Mouse (Mus musculus) right cerebral cortex, postnatal 25 days (tissue): ENCODE data around the gene Tmem106b.

ENCODE experiments used
- DNase-seq: peaks from one replicate; pipeline ENCODE4 v3.0.0; 2022

Tmem106b gene

GRCm38 (mm10) chr6:13069302-13070146 lies at the start of gene Tmem106b:
Tmem106b (plus strand) TSS chr6:13069759.
- peak; percentile 95 for DNase-seq

DNA sequence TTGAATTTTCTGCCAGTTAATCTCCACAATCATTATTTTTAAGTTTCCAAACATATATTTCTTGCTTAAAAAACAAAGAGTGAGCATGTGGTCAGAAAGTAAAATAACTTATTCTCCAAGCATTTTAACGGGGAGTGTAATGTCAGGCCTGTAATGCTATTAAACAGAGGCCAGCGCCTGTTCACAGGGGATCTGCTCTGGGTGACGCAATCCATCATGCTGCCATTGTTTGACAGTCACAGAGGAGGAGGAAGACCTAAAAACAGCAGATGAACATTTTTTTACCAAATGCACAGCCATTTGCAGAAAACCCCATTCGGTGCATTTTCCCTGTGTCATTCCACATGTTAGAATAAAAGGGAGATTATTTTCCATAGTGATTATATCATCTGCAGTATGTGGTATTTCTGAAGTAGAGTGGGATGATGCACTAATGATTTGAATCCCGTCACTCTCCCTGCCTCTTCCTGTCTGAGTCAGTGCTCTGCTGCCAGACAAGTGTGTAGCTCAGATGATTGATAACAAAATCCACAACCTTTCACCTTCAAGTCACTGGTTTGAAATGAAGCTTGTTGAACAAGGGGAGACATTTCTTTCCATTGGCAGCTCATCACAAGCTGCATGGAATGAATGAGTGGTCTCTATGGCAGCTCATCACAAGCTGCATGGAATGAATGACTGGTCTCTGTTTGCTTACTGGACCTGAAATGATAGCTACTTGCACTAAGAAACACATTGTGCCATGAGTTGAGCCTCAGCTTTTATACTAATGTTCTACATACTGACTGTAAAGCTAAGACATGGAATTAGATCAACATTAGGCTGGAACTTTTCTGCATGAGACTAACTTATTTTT lies 48.1 kb upstream of the Tmem106b start:
- DNase-seq: no peak

GRCm38 (mm10) chr6:13030558-13030957 lies 39.0 kb upstream of the Tmem106b start:
- DNase-seq: no peak

GRCm38 (mm10) chr6:13030961-13031360 lies 38.6 kb upstream of the Tmem106b start:
- DNase-seq: peak; percentile 6

DNA sequence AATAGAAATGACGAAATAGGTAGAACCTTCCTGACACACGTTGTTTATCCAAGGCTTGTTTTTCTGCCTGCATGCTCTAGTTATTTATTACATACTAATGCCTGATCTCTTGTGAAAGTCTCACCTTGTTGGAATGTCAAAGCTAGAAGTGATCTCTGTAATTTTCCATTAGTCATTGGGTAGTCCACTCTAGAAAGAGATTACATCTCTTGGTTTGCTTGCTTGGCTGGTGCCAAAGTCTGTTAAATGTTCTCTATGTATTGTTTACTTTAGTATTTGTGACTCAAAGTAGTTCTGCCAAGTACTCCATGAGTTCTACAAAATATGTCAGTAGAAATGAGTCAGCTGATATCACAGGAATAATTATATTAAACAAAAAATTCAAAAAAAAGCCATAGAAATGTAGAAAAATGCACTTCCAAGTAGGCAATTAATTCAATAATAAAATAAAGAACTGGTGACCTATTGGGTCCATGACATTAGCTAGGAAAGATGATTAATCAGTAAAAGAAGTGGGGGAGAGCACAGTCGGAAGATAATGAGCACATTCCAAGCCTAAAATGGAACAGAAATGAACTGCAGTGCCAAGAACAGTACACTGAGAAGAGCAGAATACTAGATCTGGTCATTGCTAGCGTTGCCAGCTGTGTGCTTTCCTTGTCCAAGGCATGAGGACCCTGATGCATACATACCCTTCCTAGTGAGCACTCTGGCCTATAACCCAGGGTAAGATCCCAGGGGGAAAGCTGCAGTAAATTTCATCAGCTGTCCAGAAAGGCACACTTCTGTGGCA lies 17.0 kb upstream of the Tmem106b start:
- no peak for DNase-seq

DNA sequence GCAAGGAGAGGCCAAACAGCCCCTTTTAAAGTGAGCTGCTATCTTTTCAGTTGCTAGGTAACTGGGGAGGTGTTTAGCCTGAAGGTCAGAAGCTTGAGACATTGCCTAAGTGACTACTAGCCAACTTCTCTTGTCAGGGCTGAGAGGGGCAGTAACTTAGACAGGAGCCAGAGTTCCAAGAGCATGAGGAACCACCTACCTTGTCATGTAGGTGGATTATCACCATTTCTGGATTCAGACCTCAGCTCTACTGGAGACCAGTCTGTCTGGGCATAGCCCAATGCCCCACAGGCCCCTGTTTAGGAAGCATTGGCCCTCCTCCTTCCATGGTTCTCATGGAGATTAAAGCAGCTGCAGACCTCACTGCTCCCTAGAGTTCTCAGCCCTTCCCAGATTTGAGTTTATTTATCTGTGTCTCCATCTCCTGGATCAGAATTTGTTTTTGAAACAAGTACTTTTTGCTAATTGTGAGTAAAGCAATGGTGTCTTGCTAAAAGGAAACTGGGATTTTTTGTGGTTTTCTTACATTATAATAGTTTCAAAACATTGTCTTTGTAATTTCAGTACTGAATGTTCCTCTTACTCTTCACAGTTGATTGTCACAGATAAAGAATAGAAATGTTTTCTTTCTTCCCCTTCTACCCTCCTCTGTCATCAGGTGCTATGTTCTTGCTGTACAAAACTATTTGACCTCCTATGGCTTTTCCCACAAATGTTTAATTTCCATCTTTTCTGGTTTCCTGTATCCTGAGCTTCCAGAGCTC lies 8.1 kb upstream of the Tmem106b start:
- no peak for DNase-seq

- DNase-seq: no peak
Measured at GRCm38 (mm10) chr6:13062063-13062462, 7.5 kb upstream of the Tmem106b start.

- no peak for DNase-seq
Measured at GRCm38 (mm10) chr6:13062691-13063255, 6.8 kb upstream of the Tmem106b start.

DNA sequence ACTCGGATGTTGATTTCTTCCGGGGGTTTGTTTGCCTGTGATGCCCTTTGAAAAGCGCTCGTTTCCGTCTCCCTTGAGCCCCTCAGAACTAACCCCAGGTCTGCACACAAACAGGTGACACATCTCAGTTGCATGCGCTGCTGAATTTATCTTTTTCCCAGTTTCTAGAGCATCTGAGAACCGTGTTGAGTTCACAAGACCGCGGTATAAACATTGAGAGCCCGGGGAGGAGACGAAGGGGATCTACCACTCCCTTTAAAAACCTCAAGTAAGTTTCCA lies 527 bp downstream of the Tmem106b start:
- no peak for DNase-seq

DNA sequence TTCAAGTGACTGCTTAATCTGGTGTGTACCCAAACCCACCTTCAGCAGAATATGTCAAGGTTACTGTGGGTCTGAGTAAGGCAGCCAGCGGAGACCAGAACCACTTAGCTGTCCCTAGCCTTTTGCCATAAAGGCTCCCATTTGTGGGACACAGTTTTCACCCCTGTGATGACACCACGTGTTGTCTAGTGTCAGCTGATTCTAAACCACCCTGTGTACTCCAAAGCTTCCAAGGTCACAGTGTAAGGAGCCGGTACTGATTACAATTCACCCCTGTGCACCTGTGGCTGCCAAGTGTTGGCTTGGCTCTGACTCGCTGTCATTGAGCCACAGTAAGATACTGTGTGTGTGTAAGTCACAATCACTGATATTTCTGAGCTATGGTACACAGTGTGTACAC lies 926 bp downstream of the Tmem106b start:
- no peak for DNase-seq

- DNase-seq: no peak
Measured at GRCm38 (mm10) chr6:13073036-13073435, 3.5 kb downstream of the Tmem106b start.

- no peak for DNase-seq
Measured at GRCm38 (mm10) chr6:13073876-13074275, 4.3 kb downstream of the Tmem106b start.

DNA sequence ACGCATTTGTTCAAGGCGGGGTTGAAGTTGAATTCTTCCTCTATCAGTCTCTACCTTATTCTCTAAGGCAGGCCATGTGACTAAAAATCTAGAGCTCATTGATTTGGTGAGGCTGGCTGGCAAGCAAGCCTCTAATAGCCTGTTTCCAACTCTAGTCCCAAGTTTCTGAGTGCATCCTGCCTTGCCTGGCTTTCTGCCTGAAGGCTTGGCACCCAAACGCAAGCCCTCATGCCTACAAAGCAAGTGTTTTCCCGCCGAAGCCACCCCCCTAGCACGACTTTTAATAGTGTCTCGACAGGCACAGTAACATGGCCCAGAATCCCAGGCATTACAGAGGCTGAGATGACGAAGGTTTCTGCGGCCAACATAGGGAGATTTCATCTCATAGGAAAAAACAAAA lies 13.3 kb downstream of the Tmem106b start:
- peak; percentile 34 for DNase-seq

DNA sequence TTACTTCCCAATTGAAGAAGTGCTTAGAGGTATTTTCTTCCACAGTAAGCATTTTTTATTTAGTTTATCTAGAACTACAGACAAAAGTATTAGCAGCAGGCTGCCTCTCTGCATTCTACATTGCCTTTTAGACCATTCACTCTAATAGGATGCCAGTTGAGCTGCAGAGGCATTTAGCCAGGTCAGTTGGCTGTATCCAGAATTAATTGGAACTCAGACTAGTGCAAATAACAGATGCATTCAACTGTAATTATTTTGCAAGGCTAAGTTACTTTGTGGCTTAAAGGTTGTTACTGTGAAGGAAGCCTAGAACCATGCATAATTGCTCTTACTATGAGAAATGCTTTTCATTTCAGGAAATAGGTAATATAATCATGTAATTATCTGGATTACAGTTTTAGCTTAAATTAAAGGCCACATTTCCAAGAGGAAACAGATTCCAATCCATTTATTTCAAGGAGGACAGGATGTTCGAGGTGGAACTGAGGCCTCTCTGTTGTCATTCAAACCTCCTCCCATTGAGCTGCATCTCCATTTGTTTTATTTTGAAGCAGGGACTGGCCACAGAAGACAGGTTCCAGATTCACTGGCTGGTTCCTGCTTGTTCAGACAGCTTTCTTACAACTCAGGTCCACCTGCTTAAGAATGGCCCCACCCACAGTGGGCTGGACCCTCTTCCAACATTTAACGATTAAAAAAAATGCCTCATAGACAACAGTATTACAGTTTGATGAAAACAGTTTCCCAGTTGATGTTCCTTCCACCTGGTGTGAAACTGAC lies 27.3 kb downstream of the Tmem106b start:
- DNase-seq: no peak

DNA sequence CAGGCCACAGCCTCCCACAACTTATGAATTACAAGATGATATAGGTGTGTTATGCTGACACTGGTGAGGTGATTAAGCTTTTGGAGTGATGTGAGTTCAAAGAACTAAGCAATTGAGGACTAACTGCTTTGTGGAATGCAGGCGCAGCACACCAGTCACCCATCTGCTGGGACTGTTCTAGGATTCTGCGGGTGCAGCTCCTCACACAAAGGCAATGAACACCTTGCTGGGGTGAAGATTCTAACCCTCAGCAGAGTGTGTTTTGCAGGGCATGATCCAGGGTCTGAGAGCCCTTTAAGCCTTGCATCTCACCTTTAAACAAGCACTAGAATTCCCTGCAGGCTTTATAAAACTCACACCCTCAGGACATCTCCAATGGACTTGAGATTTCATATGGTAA lies 30.6 kb downstream of the Tmem106b start:
- no peak for DNase-seq

- no peak for DNase-seq
Measured at GRCm38 (mm10) chr6:13108662-13109061, 39.1 kb downstream of the Tmem106b start.

DNA sequence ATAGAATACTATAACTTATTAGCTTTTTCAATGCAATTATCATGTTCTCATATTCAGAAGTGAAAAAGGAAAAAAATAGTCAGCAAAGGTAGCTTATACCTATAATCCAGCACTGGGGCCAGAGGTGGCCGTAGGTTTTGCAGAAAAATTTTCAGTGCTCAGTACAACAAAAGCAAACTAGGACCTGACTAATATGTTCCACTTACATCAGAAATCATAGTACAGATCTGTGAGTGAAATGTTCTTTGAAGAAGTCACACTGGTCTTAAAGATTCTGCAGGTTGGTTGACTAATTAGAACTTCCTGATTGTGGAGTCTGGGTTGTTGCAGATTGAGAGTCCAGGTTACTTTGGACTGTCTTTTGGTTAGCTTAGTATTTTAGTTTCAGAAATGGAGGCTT lies 67.7 kb downstream of the Tmem106b start:
- DNase-seq: no peak
